Mouse (Mus musculus) layer of hippocampus, adult 11-12 months (tissue): ENCODE data around the gene Kcng1.

Experiments
- DNase-seq: peaks from one replicate; pipeline ENCODE4 v3.0.0; 2022; ENCODE audit warnings: low spot score

Kcng1 gene

GRCm38 (mm10) chr2:168281582-168281981 lies at the start of gene Kcng1:
Gene Kcng1, minus strand, starts transcription at chr2:168281736.
- no peak for DNase-seq

GRCm38 (mm10) chr2:168330421-168331070 lies 49.0 kb upstream of the Kcng1 start:
- DNase-seq = no peak

GRCm38 (mm10) chr2:168321716-168322374 lies 40.3 kb upstream of the Kcng1 start:
- DNase-seq = no peak

- DNase-seq = no peak
These were observed 39.0 kb upstream of the Kcng1 start for GRCm38 (mm10) chr2:168320388-168321182.

GRCm38 (mm10) chr2:168314646-168315446 lies 33.3 kb upstream of the Kcng1 start:
- no peak for DNase-seq

- DNase-seq = no peak
These were observed 31.0 kb upstream of the Kcng1 start for GRCm38 (mm10) chr2:168312504-168312903.

GRCm38 (mm10) chr2:168311006-168311405 lies 29.5 kb upstream of the Kcng1 start:
- DNase-seq = no peak

- no peak for DNase-seq
These were observed 27.4 kb upstream of the Kcng1 start for GRCm38 (mm10) chr2:168308916-168309315.

GRCm38 (mm10) chr2:168299650-168300049 lies 18.1 kb upstream of the Kcng1 start:
- no peak for DNase-seq

- DNase-seq = no peak
These were observed 15.0 kb upstream of the Kcng1 start for GRCm38 (mm10) chr2:168296530-168296929.

- no peak for DNase-seq
These were observed 11.0 kb upstream of the Kcng1 start for GRCm38 (mm10) chr2:168292521-168292920.

GRCm38 (mm10) chr2:168292041-168292440 lies 10.5 kb upstream of the Kcng1 start:
- DNase-seq = no peak

- DNase-seq = no peak
These were observed 8.3 kb upstream of the Kcng1 start for GRCm38 (mm10) chr2:168289851-168290250.

- DNase-seq = no peak
These were observed 7.5 kb upstream of the Kcng1 start for GRCm38 (mm10) chr2:168289016-168289415.

- DNase-seq = no peak
These were observed 5.5 kb upstream of the Kcng1 start for GRCm38 (mm10) chr2:168286987-168287386.

GRCm38 (mm10) chr2:168285143-168285542 lies 3.6 kb upstream of the Kcng1 start:
- DNase-seq = no peak

GRCm38 (mm10) chr2:168280729-168281581 lies 581 bp downstream of the Kcng1 start:
- DNase-seq = no peak

GRCm38 (mm10) chr2:168274374-168274935 lies 7.1 kb downstream of the Kcng1 start:
- DNase-seq = peak; percentile 75

GRCm38 (mm10) chr2:168273387-168273786 lies 8.1 kb downstream of the Kcng1 start:
- DNase-seq = no peak

- no peak for DNase-seq
These were observed 13.5 kb downstream of the Kcng1 start for GRCm38 (mm10) chr2:168268033-168268432.

GRCm38 (mm10) chr2:168260900-168261299 lies 20.6 kb downstream of the Kcng1 start:
- DNase-seq = peak; percentile 75
